Mouse (Mus musculus) bone marrow, adult 2 months (tissue): ENCODE data around the gene Ip6k3.

Experiments used
- CTCF ChIP-seq: fragments of 200-500 bp; IDR thresholded peaks from 2 replicates; pipeline ENCODE4 v1.5.1; 2011; ENCODE audit warnings: low read length, control low read depth; ENCODE audit not compliant: control insufficient read depth, insufficient read depth
- POLR2A ChIP-seq: fragments of 200-500 bp; IDR thresholded peaks from 2 replicates; pipeline ENCODE4 v1.6.1; 2011; ENCODE audit warnings: low read depth, mild to moderate bottlenecking, control low read depth, low read length, borderline replicate concordance; ENCODE audit not compliant: control insufficient read depth

DNA sequence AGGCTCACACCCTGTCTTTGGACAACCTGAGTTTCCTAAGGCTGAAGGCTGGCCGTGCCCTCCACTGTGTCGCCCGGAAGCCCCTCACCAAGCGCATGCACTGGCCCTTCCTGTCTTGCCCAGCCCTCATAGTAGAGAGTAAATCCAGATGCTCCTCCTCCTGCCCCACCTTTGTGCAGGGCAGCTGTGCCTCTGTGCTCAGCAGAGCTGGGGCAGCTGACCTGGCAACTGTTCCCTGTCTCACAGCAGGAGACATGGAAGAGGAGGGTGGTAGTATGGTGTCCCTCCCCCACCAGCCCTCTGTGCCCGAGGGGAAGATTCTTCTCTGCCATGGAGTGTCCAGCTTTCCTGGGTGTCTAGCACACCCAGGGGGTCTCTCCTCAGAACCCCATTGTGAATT, 65.9 kb downstream of the Ip6k3 start:
- TF ChIP-seq POLR2A (no peak), CTCF (no peak)
